Mouse (Mus musculus) neural tube, embryonic 15.5 days (tissue): ENCODE data around the gene Slc25a16. TPM values are rescaled to one million over a fixed set of nuclear protein-coding genes. Genes with fewer than 3 reads are reported as not detected.

Experiments used
- ATAC-seq: fragments of 200-750 bp; cut with Nextera tagmentation; 2 replicates; pipeline ENCODE4 v1.8.0; 2017; ENCODE audit warnings: mild to moderate bottlenecking, moderate TSS enrichment, moderate library complexity; ENCODE audit not compliant: low FRiP score
- H3K27ac ChIP-seq: fragments of 300-500 bp; sonication (generic); replicated peaks from 2 replicates; pipeline ENCODE4 v1.5.1; 2015; ENCODE audit warnings: mild to moderate bottlenecking, inconsistent platforms
- H3K27me3 ChIP-seq: fragments of 300-500 bp; sonication (generic); replicated peaks from 2 replicates; pipeline ENCODE4 v1.6.1; 2015; ENCODE audit warnings: inconsistent platforms
- H3K36me3 ChIP-seq: fragments of 300-500 bp; sonication (generic); 2 replicates; pipeline ENCODE4 v1.6.1; 2015; ENCODE audit warnings: inconsistent platforms
- H3K4me1 ChIP-seq: fragments of 300-500 bp; sonication (generic); 2 replicates; pipeline ENCODE4 v1.6.1; 2015; ENCODE audit warnings: inconsistent platforms
- H3K4me2 ChIP-seq: fragments of 300-500 bp; sonication (generic); 2 replicates; pipeline ENCODE4 v1.6.1; 2015; ENCODE audit warnings: inconsistent platforms, mild to moderate bottlenecking, moderate library complexity
- H3K4me3 ChIP-seq: fragments of 300-500 bp; sonication (generic); replicated peaks from 2 replicates; pipeline ENCODE4 v1.5.1; 2015; ENCODE audit warnings: mild to moderate bottlenecking, inconsistent platforms
- H3K9ac ChIP-seq: fragments of 300-500 bp; sonication (generic); replicated peaks from 2 replicates; pipeline ENCODE4 v1.6.1; 2015; ENCODE audit warnings: mild to moderate bottlenecking, inconsistent platforms
- H3K9me3 ChIP-seq: fragments of 300-500 bp; sonication (generic); replicated peaks from 2 replicates; pipeline ENCODE4 v1.6.1; 2016; ENCODE audit warnings: inconsistent platforms
- WGBS: fragments of 180-500 bp; shearing (Covaris S2); methylation state at CpG from one replicate; pipeline ENCODE4 v1.1.7; 2015; ENCODE audit warnings: mixed read lengths; 5-methylcytosine and 5-hydroxymethylcytosine counted together
- polyA plus RNA-seq: library from polyadenylated mRNA; unstranded; fragments of >200 nt; fragmentation: Nextera tagmentation; extraction: Ambion mirVana; gene quantifications from 2 replicates; pipeline ENCODE4 v1.2.1, GENCODE M21; 2015

The Slc25a16 gene
- polyA plus RNA-seq, 1 experiment from 2014 or later = 14.8 TPM

DNA sequence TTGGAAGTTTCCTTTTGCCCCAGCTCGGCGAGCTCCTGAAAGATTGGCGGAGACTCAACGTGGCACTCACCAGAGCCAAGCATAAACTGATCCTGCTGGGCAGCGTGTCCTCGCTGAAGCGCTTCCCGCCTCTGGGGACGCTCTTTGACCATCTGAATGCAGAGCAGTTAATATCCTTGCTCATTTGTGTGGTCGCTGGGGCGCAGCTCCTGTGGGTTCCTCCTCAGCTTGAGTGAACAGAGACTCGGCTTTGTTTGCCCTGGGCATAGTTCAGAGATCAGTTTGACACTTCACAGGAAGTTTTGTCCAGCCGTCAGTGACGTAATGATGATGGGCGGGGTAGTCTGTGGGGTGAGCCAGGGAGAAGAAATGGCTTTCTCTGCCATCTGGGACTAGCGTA is 51.4 kb downstream of the Slc25a16 start:
- no peak overlapping the region for H3K4me2 ChIP-seq
- H3K4me3 ChIP-seq = no peak overlapping the region
- ATAC-seq = no peak
- no peak overlapping the region for H3K9ac ChIP-seq
- H3K4me1 ChIP-seq = no peaks in the 10 kb centered on the region
- no peak overlapping the region for H3K27ac ChIP-seq
- H3K9me3 ChIP-seq = no peaks in the 10 kb centered on the region
- H3K36me3 ChIP-seq = peaks cover 14% of the 10 kb centered on the region
- WGBS = 63% methylated on average over 16 of the region's 16 CpGs
- H3K27me3 ChIP-seq = no peaks in the 10 kb centered on the region

DNA sequence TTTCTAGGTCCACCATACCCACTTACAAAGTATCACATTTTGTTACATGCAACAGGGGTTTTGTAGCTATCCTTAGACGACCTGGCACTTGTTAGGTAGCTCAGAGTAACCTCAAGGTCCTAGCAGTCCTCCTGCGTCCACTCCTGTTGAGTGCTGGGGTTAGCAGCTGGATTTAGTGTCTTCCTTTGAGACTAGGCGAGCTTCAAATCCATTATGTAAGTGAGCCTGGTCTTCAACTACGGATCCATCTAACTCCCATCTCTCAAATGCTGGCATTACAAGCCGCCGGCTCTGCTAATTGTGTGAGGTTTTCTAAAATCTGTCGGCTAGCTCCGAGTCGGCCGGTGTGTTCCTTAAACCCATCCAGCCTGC is 59.2 kb downstream of the Slc25a16 start:
- 6% methylated on average over 10 of the region's 10 CpGs for WGBS
- no peak; the same call in 1 of the 2 replicates for ATAC-seq
- H3K4me2 ChIP-seq = peak overlapping the region; percentile 66
- peak overlapping the region; percentile 92 for H3K27ac ChIP-seq
- H3K9me3 ChIP-seq = no peaks in the 10 kb centered on the region
- peaks cover 19% of the 10 kb centered on the region for H3K36me3 ChIP-seq
- H3K4me1 ChIP-seq = peaks cover 20% of the 10 kb centered on the region
- no peaks in the 10 kb centered on the region for H3K27me3 ChIP-seq
- peak overlapping the region; percentile 98 for H3K4me3 ChIP-seq
- peak overlapping the region; percentile 97 for H3K9ac ChIP-seq

DNA sequence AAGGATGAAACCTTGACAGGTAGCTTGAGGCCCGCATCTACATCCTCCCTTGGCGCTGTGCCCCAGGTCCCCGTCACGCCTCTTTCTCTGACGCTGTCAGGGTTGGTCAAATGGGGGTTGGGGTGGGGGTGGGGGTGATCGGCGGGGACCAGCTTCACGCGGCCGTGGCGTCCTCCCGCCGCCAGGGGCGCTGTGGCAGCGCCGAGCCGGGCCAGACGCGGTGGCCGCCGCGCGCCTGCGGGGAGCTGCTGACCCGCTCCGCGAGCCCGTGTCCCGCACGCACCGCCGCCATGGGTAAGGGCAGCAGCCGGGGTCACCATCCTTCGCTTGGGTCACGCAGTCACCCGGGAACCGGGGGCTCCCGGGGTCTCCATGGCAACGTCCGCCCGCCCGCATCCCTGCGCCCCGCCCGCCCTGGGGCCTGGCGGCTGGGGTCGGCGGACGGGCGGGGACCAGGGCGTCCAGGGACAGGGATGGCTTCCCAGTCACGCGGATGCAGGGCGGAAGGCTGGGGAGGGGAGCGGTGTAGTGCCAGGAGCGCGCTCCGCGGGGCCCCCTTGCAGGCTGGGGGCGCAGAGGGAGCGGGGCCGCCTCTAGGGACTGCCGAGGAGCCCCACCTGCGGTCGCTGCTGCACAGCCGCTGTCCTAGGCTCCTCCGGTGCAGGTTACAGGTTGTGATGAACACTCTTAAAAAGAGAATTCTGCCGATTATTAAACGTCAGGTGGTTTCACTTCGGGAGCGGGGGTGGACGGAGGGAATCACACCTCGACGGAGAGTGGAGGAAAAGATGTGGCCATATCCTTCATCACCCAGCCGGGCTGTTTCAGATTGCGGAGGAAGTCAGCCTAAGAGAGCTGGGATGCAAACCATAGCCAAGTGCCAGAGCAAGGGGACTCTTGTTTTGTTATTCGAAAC is 59.9 kb downstream of the Slc25a16 start, which contains the start of gene Rufy2:
TSS of gene Rufy2 (plus strand) at position 185 of the 916 bp plus-strand sequence.
- Histone ChIP-seq H3K36me3 (peaks cover 26% of the 10 kb centered on the region), H3K27ac (peak within 1 kb of the TSS; percentile 92), H3K9ac (peak within 1 kb of the TSS; percentile 97), H3K4me1 (peaks cover 20% of the 10 kb centered on the region), H3K4me3 (peak within 1 kb of the TSS; percentile 98), H3K9me3 (no peaks in the 10 kb centered on the region), H3K4me2 (peak within 1 kb of the TSS; percentile 66), H3K27me3 (no peaks in the 10 kb centered on the region)
- WGBS = under 1% methylated on average over 75 of the region's 77 CpGs
- ATAC-seq = peak; percentile 96

DNA sequence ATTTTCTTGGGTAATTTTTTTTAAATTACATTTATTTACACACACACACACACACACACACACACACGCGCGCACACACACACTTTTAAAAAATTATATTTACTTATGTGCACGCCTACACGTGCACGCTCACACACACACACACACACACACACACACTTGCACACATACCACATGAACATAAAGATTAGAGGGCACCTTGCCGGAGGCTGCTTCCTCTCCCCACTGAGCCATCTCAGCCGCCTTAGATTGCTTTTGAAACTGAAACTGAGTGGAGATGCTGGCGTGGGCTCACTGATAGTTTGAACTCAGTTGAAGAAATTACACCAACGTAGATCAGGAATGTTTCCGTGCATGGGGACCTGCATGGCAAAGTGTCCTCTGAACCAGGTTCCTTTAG is 63.6 kb downstream of the Slc25a16 start:
- H3K9me3 ChIP-seq = no peaks in the 10 kb centered on the region
- no peak overlapping the region for H3K4me3 ChIP-seq
- ATAC-seq = no peak
- no peaks in the 10 kb centered on the region for H3K27me3 ChIP-seq
- no peak overlapping the region for H3K4me2 ChIP-seq
- H3K36me3 ChIP-seq = peaks cover 38% of the 10 kb centered on the region
- no peak overlapping the region for H3K9ac ChIP-seq
- peaks cover 20% of the 10 kb centered on the region for H3K4me1 ChIP-seq
- 98% methylated on average over 11 of the region's 11 CpGs for WGBS
- H3K27ac ChIP-seq = no peak overlapping the region

DNA sequence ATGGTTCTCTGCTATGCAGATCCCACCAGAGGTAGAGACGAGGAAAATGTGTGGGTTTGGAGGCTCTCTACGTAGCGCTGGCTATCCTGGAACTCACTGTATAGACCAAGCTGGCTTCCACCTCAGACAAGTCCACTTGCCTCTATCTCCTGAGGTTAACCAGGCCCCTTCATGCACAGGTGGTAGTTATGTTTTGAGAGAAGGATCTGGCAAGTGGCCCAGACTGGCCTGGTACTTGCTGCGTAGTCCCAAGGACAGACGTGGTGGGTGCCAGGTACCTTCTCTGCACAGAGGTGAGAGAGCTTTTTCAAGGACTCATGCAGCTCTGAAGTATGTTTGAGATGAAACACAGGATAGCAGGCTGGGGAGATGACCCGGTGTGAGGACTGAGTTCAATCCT is 64.1 kb downstream of the Slc25a16 start:
- H3K27ac ChIP-seq = no peak overlapping the region
- ATAC-seq = no peak
- WGBS = 95% methylated on average over 6 of the region's 6 CpGs
- no peaks in the 10 kb centered on the region for H3K27me3 ChIP-seq
- H3K4me2 ChIP-seq = no peak overlapping the region
- H3K9me3 ChIP-seq = no peaks in the 10 kb centered on the region
- H3K9ac ChIP-seq = no peak overlapping the region
- peaks cover 42% of the 10 kb centered on the region for H3K36me3 ChIP-seq
- no peak overlapping the region for H3K4me3 ChIP-seq
- H3K4me1 ChIP-seq = peaks cover 19% of the 10 kb centered on the region

DNA sequence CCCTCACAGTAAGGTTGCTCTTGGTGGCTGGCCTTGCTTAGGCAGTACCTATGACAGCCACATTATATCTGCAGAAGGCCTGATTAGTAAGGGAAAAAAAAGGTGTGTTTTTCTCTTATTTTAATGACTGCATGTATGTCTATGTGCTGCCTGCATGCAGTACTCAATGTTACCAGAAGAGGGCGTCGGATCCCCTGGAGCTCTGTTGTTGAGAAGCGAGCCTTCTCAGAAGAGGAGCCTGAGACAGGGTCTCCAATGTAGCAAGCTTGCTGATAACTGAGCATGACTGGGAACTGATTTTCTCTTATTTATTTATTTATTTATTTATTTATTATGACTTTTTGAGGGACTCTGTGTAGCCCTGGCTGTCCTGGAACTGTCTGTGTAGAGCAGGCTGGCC is 66.9 kb downstream of the Slc25a16 start:
- 25% methylated on average over 3 of the region's 3 CpGs for WGBS
- H3K9me3 ChIP-seq = no peaks in the 10 kb centered on the region
- H3K27ac ChIP-seq = no peak overlapping the region
- H3K27me3 ChIP-seq = no peaks in the 10 kb centered on the region
- H3K4me1 ChIP-seq = 0 out of 2 replicates have a peak, but pooled peaks cover under 1% of the 10 kb centered on the region
- H3K4me2 ChIP-seq = no peak overlapping the region
- H3K36me3 ChIP-seq = peaks cover 70% of the 10 kb centered on the region
- no peak for ATAC-seq
- H3K9ac ChIP-seq = no peak overlapping the region
- H3K4me3 ChIP-seq = no peak overlapping the region

DNA sequence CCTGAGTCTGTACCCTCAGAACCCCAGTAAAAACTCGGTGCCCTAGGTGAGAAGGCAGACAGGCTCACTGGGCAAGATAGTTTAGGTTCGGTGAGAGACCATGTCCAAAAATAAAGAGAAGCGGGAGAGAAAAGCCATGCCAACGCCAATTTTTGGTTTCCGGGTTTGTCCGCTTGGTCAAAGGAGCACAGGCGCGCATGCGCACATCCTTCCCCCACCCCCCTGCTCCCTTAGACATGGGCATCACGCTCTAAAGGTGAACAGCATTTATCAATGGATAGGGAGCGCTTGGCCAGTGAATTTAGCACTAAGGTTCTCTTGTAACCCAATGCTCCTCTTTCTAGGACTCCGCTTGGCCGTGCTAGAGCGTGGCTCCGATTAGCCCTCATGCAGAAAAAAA is 70.2 kb downstream of the Slc25a16 start:
- no peak overlapping the region for H3K4me3 ChIP-seq
- H3K9ac ChIP-seq = no peak overlapping the region
- peaks cover 72% of the 10 kb centered on the region for H3K36me3 ChIP-seq

DNA sequence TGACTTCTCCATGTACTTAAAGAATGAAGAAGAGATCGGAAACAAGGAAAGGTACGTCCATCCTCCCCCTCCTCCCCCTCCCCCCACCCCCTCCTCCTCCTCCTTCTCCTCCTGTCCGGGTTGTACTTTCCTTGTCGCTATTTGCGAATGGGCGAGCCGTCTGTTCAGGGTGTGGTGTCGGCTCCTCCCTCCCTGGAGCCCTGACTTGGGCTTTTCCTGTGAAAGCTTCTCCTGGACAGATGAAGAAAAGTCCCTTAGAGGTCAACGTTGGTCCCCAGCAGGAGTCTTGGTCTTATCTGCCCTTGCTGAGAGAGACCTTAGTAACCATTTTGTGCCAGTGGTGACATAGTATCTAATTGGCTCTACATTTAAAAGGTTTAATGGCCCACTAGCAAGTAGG is 73.6 kb downstream of the Slc25a16 start:
- Histone ChIP-seq H3K36me3 (peaks cover 92% of the 10 kb centered on the region), H3K9ac (no peak overlapping the region), H3K27ac (no peak overlapping the region), H3K4me1 (no peaks in the 10 kb centered on the region), H3K9me3 (no peaks in the 10 kb centered on the region), H3K4me3 (no peak overlapping the region), H3K27me3 (no peaks in the 10 kb centered on the region), H3K4me2 (no peak overlapping the region)
- WGBS = 82% methylated on average over 8 of the region's 9 CpGs
- no peak for ATAC-seq

More for the DNA sequence above, 70.2 kb downstream of the Slc25a16 start:
- no peaks in the 10 kb centered on the region for H3K9me3 ChIP-seq
- no peak overlapping the region for H3K4me2 ChIP-seq
- WGBS = 93% methylated on average over 15 of the region's 15 CpGs
- ATAC-seq = no peak
- no peak overlapping the region for H3K27ac ChIP-seq
- no peaks in the 10 kb centered on the region for H3K27me3 ChIP-seq
- H3K4me1 ChIP-seq = no peaks in the 10 kb centered on the region

Other genes with a start within 250 kb of the Slc25a16 start
- gene Stox1, start 194.5 kb upstream of the Slc25a16 start, polyA plus RNA-seq = 3.2 and 3.3 TPM in 2 replicates
- 87.7 and 102 TPM in 2 replicates for gene Ccar1, start 128.3 kb upstream of the Slc25a16 start, polyA plus RNA-seq
- 36.8 and 37.8 TPM in 2 replicates for gene Tet1, start 11.6 kb upstream of the Slc25a16 start, polyA plus RNA-seq
- gene Dna2, start 26.4 kb downstream of the Slc25a16 start, polyA plus RNA-seq = 4.8 and 9.6 TPM in 2 replicates
- gene Rufy2, start 59.6 kb downstream of the Slc25a16 start, polyA plus RNA-seq = 59.5 and 61.5 TPM in 2 replicates
- 116 and 117 TPM in 2 replicates for gene Hnrnph3, start 103.6 kb downstream of the Slc25a16 start, polyA plus RNA-seq
- gene Pbld2, start 103.7 kb downstream of the Slc25a16 start, polyA plus RNA-seq = 0.81 and 1.00 TPM in 2 replicates
- 0.73 and 1.0 TPM in 2 replicates for gene Pbld1, start 139.5 kb downstream of the Slc25a16 start, polyA plus RNA-seq
- 2.7 and 3.8 TPM in 2 replicates for gene Atoh7, start 179.0 kb downstream of the Slc25a16 start, polyA plus RNA-seq